Mouse (Mus musculus) hindbrain, embryonic 15.5 days (tissue): ENCODE data around the gene Pdk2. TPM values are rescaled to one million over a fixed set of nuclear protein-coding genes. Genes with fewer than 3 reads are reported as not detected.

Experiments used
- ATAC-seq: fragments of 200-750 bp; cut with Nextera tagmentation; 2 replicates; pipeline ENCODE4 v1.8.0; 2017; ENCODE audit warnings: low read depth, moderate number of reproducible peaks, moderate TSS enrichment; ENCODE audit not compliant: low FRiP score
- H3K27ac ChIP-seq: fragments of 300-500 bp; sonication (generic); replicated peaks from 2 replicates; pipeline ENCODE4 v1.5.1; 2015; ENCODE audit warnings: mild to moderate bottlenecking, inconsistent platforms
- H3K27me3 ChIP-seq: fragments of 300-500 bp; sonication (generic); 2 replicates; pipeline ENCODE4 v1.6.1; 2015; ENCODE audit warnings: control low read depth, inconsistent platforms
- H3K36me3 ChIP-seq: fragments of 300-500 bp; sonication (generic); 2 replicates; pipeline ENCODE4 v1.6.1; 2015; ENCODE audit warnings: control low read depth, inconsistent platforms
- H3K4me1 ChIP-seq: fragments of 300-500 bp; sonication (generic); replicated peaks from 2 replicates; pipeline ENCODE4 v1.6.1; 2015; ENCODE audit warnings: control low read depth, inconsistent platforms
- H3K4me2 ChIP-seq: fragments of 300-500 bp; sonication (generic); 2 replicates; pipeline ENCODE4 v1.6.1; 2015; ENCODE audit warnings: moderate library complexity, mild to moderate bottlenecking, inconsistent platforms
- H3K4me3 ChIP-seq: fragments of 300-500 bp; sonication (generic); 2 replicates; pipeline ENCODE4 v1.5.1; 2015; ENCODE audit warnings: mild to moderate bottlenecking, inconsistent platforms
- H3K9ac ChIP-seq: fragments of 300-500 bp; sonication (generic); 2 replicates; pipeline ENCODE4 v1.6.1; 2015; ENCODE audit warnings: inconsistent platforms
- H3K9me3 ChIP-seq: fragments of 300-500 bp; sonication (generic); 2 replicates; pipeline ENCODE4 v1.6.1; 2016; ENCODE audit warnings: control low read depth, inconsistent platforms
- WGBS: fragments of 180-500 bp; shearing (Covaris S2); methylation state at CpG from one replicate; pipeline ENCODE4 v1.1.7; 2015; 5-methylcytosine and 5-hydroxymethylcytosine counted together
- polyA plus RNA-seq: library from polyadenylated mRNA; unstranded; fragments of >200 nt; fragmentation: Nextera tagmentation; extraction: Ambion mirVana; gene quantifications from 2 replicates; pipeline ENCODE4 v1.2.1, GENCODE M21; 2015

Pdk2 gene
- polyA plus RNA-seq, 1 experiment from 2014 or later = 33.4 TPM

DNA sequence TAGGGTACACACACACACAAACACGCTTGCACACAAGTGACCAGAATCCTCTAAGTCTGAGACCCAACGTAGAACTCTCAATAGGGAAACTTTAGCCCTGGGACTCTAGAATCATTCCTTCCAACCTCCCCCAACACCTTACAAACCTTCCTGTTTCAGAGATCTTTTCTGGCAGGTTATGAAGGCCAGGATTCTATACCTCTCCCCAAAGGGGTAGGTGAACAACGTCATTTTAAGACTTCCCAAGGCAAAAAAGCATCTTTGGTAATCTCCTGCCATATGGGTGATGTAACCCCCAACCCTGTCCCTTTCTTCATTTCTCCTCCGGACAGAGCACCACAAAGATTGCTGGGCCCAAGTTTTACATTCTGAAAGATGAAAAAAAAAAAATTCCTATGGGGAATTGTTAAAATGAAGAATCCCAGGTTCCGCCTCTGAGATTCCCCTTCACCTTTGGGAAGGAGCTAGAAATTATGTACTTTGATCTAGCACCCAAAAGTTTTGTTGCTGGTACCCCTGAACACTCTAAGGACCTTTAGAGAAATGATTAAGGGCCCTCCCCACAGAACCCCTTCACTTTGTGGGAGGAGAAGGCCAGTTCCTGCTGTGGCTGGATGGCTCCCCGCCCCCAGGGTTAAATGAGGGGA, 50.9 kb downstream of the Pdk2 start:
- Histone ChIP-seq H3K4me2 (peak overlapping the region; percentile 96), H3K36me3 (no peaks in the 10 kb centered on the region), H3K4me3 (peak overlapping the region; percentile 93), H3K9ac (peak overlapping the region; percentile 90), H3K27ac (peak overlapping the region; percentile 95), H3K9me3 (no peaks in the 10 kb centered on the region), H3K4me1 (peaks cover 62% of the 10 kb centered on the region), H3K27me3 (no peaks in the 10 kb centered on the region)
- 0 out of 2 replicates have a peak, but pooled peaks have one; percentile 0 for ATAC-seq
- 39% methylated on average over 6 of the region's 6 CpGs for WGBS

DNA sequence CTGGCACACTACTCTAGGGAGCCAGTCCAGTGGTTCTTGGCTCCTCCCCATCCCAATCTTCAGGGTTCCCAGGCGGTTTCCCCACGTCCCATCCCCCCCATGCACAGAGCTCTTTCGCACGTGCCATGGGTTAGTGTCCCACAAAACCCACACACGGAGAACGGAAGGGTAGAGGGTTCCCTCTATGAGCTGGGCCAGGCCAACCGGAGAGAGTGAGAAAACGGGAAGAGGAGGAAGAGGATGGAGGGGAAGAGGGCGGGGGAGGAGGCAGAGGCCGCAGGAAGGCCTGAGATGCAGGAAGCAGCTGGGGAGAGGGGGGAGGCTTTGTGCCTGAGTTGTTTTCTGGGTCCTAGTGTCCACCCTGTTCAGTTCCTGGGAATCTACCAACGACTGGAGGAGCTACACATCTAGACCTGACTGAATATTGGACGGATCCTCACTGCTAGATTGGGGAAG, 51.6 kb downstream of the Pdk2 start:
- H3K4me1 ChIP-seq = peaks cover 56% of the 10 kb centered on the region
- H3K4me3 ChIP-seq = peak overlapping the region; percentile 93
- peak; percentile 75 for ATAC-seq
- peak overlapping the region; percentile 96 for H3K4me2 ChIP-seq
- WGBS = under 1% methylated on average over 12 of the region's 12 CpGs
- H3K9ac ChIP-seq = peak overlapping the region; percentile 73
- no peaks in the 10 kb centered on the region for H3K36me3 ChIP-seq
- H3K27me3 ChIP-seq = no peaks in the 10 kb centered on the region
- no peaks in the 10 kb centered on the region for H3K9me3 ChIP-seq
- H3K27ac ChIP-seq = peak overlapping the region; percentile 95

DNA sequence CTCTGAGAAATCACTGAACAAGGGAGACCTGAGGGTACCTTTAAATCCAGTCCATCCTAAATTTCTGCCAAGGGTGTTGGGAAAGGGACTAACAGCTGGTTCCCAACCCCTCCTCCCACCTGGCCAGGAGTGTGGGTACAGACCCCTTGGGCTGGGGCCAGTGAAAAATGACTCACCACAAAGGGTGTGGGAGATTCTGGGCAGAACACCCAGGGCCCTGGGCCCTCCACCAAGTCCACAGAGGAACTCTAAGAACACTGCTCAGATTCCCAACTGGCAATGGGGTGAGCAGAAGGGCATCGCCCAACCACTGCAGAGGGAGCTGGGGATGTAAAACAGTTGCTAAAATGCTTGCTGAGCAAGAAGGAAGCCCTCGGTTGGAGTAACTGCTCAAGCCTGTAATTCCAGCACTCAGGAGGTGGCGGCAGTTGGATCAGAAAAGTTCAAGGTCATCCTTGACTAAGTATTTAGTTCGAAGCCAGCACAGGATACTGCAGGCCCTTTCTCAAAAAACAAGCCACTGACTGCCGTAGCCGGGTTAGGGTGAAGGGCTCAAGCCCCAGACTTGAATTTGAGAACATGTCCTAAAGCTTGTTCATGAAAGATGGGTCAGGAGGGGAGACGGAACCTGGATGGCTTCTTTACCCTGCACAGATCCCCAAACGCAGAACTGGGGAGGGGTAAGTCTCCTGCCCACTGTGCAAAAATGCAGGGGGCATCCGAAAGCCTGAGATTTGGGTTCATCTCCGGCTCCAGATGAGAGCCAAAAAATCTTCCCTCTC, 52.2 kb downstream of the Pdk2 start:
- Histone ChIP-seq H3K27me3 (no peaks in the 10 kb centered on the region), H3K9me3 (no peaks in the 10 kb centered on the region), H3K4me3 (peak overlapping the region; percentile 93), H3K27ac (peak overlapping the region; percentile 95), H3K36me3 (no peaks in the 10 kb centered on the region), H3K4me1 (peaks cover 49% of the 10 kb centered on the region), H3K9ac (peak overlapping the region; percentile 73), H3K4me2 (peak overlapping the region; percentile 96)
- WGBS = 23% methylated on average over 10 of the region's 10 CpGs
- ATAC-seq = no peak

DNA sequence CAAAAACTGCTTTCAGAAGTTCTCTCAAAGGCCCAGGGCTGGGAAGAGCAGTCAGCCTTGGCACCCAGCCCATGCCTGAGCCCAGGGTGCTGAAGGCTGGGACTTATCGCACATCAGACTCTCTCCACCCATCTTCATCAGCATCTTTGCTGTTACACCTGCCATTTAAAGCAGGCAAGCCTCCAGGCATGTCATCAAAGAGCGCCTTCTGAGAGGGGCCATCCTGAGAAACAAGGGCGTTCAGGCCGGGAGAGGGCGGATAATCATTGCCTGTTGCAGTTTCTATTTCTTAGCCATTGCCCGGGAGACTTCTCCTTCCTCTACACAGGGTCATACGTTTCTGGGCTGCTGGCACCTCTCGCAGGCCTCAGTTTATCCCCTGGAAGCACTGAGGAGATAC, 53.3 kb downstream of the Pdk2 start:
- Histone ChIP-seq H3K4me2 (no peak overlapping the region), H3K9me3 (no peaks in the 10 kb centered on the region), H3K4me1 (peaks cover 38% of the 10 kb centered on the region), H3K27me3 (no peaks in the 10 kb centered on the region), H3K9ac (no peak overlapping the region), H3K36me3 (no peaks in the 10 kb centered on the region), H3K27ac (no peak overlapping the region), H3K4me3 (no peak overlapping the region)
- 76% methylated on average over 8 of the region's 8 CpGs for WGBS
- ATAC-seq = no peak

DNA sequence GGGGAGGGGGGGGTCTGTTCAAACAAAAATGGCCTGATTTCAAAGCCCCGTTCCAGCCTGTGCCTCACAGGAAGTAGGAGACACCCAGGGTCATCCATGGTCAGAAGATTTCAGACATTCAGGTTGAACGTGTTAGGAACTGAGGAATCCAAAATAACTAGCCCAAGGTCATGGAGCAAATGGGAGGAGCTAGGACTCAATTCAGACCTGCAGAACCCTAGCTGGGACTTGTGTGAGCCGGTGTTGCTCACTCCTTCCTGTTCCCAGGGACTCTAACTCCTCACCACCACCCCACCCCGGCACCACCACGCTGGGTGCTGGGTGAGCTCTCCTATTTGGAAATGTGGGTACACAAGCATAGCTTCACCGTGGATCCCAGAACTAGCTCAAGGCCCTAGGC, 53.8 kb downstream of the Pdk2 start:
- Histone ChIP-seq H3K9me3 (no peaks in the 10 kb centered on the region), H3K9ac (no peak overlapping the region)

DNA sequence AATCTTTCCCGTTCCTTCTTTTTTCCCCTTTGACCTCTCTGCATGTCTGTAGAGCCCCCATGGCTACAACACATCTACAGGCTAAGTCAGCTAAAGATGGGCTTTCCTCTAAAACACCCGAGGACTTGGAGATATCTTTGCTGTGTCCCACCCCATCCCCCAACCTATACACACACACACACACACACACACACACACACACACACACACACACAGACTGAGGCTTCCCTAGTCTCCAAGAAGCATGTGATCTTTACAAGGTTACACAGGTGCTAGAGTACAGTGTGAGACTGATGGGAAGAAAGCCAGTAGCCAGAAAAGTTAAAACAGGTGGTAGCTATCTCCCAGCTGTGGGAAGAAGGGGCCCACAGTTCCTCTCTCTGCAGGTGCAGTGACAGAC, 54.7 kb downstream of the Pdk2 start:
- Histone ChIP-seq H3K36me3 (no peaks in the 10 kb centered on the region), H3K4me1 (peaks cover 34% of the 10 kb centered on the region), H3K9ac (no peak overlapping the region), H3K27me3 (no peaks in the 10 kb centered on the region), H3K4me2 (no peak overlapping the region), H3K4me3 (no peak overlapping the region), H3K9me3 (no peaks in the 10 kb centered on the region), H3K27ac (no peak overlapping the region)
- ATAC-seq = no peak
- WGBS = 60% methylated on average over 2 of the region's 2 CpGs

More for the DNA sequence above, 53.8 kb downstream of the Pdk2 start:
- 53% methylated on average over 6 of the region's 6 CpGs for WGBS
- no peak overlapping the region for H3K4me3 ChIP-seq
- ATAC-seq = no peak
- no peaks in the 10 kb centered on the region for H3K27me3 ChIP-seq
- H3K36me3 ChIP-seq = no peaks in the 10 kb centered on the region
- no peak overlapping the region for H3K27ac ChIP-seq
- H3K4me1 ChIP-seq = peaks cover 34% of the 10 kb centered on the region
- H3K4me2 ChIP-seq = no peak overlapping the region

DNA sequence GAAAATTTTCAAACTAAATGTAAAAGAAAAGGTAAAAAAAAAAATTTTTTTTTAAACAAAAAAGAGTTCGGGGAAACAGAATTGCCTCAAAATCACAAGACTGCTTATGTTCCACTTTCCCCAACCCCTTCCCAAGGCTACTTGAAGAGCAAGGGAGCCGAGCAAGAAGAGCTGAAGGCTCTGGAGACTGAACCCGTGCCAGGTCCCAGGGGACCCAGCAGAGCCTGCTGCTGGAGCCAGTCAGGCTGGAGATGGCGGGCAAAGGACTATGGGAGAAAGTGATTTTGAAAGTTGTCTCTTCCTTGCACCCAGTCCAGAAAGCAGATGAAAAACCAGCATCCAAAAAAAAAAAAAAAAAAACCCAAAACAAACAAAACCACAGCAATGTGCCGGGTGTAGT, 55.3 kb downstream of the Pdk2 start:
- Histone ChIP-seq H3K27me3 (no peaks in the 10 kb centered on the region), H3K4me1 (peaks cover 34% of the 10 kb centered on the region), H3K4me2 (no peak overlapping the region), H3K9ac (no peak overlapping the region), H3K9me3 (no peaks in the 10 kb centered on the region), H3K4me3 (no peak overlapping the region), H3K27ac (no peak overlapping the region), H3K36me3 (no peaks in the 10 kb centered on the region)
- no peak for ATAC-seq
- WGBS = 74% methylated on average over 5 of the region's 5 CpGs

DNA sequence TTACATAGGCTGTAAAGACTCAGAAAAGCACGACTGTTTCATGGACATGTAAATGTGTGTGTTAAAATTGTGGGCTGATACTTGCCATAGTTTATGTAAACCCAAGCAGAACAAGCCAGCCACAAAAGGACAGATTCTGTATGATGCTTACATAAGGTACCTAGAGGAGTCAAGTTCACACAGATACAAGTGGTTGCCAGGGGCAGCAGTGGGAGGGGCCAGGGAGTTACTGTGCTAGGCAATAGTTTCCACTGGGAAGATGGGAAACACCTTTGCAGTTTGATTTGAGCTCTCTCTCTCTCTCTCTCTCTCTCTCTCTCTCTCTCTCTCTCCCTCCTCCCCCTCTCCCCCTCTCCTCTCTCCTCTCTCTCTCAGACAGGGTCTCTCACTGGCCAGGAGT, 56.0 kb downstream of the Pdk2 start:
- H3K4me1 ChIP-seq = peaks cover 28% of the 10 kb centered on the region
- no peak overlapping the region for H3K4me3 ChIP-seq
- 54% methylated on average over 1 of the region's 1 CpGs for WGBS
- ATAC-seq = no peak
- no peaks in the 10 kb centered on the region for H3K9me3 ChIP-seq
- H3K27ac ChIP-seq = no peak overlapping the region
- H3K27me3 ChIP-seq = no peaks in the 10 kb centered on the region
- no peak overlapping the region for H3K9ac ChIP-seq
- H3K4me2 ChIP-seq = no peak overlapping the region
- no peaks in the 10 kb centered on the region for H3K36me3 ChIP-seq

DNA sequence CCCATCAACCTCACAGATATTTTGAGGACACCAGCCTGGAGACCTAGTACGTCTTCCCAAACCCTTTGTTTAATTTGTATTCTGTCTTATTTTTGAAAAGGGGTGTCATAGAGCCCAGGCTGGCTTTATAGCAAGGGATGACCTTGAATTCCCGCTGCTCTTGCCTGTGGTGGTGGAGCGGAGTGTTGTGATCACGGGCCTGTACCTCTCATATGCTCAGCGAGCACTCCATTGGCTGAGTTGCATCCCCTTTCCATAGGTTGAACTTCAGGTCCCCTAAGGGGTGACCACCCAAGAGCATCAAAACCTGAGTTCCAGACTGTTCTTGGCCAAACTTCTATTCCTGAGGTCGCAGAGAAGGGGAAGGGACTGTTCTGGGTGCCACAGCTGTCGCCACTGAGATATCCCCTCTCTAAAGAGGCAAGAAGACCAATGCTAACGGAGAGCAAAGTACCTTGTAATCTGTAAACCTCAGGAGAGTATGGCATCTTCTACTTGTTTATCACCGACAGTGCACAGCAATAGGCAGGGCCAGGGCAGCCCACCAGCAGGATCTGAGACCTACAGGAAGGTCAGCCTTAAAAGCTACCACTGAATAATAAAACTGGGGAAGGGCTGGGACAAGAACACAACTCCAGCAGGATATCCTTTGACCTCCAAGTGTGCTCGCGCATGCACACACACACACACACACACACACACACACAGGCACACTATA, 61.5 kb downstream of the Pdk2 start:
- no peaks in the 10 kb centered on the region for H3K36me3 ChIP-seq
- H3K9ac ChIP-seq = peak overlapping the region; percentile 12; the same call in 1 of the 2 replicates
- no peaks in the 10 kb centered on the region for H3K27me3 ChIP-seq
- peak overlapping the region; percentile 26 for H3K4me3 ChIP-seq
- H3K4me2 ChIP-seq = peak overlapping the region; percentile 54
- 75% methylated on average over 11 of the region's 11 CpGs for WGBS
- H3K9me3 ChIP-seq = no peaks in the 10 kb centered on the region
- H3K4me1 ChIP-seq = peaks cover 20% of the 10 kb centered on the region
- peak overlapping the region; percentile 92 for H3K27ac ChIP-seq
- ATAC-seq = 0 out of 2 replicates have a peak, but pooled peaks have one; percentile 13

DNA sequence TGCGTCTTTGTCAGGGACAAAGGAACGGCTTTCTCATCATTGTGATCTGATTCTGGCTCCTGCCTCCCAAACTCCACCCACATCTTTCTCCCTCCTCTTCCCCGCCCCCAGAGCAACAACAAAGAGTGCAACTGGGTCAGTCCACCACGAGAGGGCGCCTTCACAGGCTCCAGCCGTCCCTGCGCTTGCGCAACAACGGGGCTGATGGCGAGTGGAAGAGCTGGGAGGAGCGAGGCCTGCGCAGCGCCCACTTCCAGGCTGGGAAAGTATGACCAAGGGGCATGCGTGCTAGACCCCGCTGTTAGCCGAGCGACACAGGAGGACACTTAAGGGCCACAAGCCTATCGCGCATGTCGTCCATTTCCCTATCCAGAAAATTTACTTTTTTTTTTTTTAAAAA, 62.2 kb downstream of the Pdk2 start:
- Histone ChIP-seq H3K4me1 (peaks cover 20% of the 10 kb centered on the region), H3K9me3 (no peaks in the 10 kb centered on the region), H3K27me3 (no peaks in the 10 kb centered on the region), H3K9ac (peak overlapping the region; percentile 49), H3K4me3 (peak overlapping the region; percentile 26), H3K36me3 (no peaks in the 10 kb centered on the region), H3K27ac (peak overlapping the region; percentile 92), H3K4me2 (peak overlapping the region; percentile 54)
- 0% methylated on average over 20 of the region's 20 CpGs for WGBS
- peak; percentile 94 for ATAC-seq

DNA sequence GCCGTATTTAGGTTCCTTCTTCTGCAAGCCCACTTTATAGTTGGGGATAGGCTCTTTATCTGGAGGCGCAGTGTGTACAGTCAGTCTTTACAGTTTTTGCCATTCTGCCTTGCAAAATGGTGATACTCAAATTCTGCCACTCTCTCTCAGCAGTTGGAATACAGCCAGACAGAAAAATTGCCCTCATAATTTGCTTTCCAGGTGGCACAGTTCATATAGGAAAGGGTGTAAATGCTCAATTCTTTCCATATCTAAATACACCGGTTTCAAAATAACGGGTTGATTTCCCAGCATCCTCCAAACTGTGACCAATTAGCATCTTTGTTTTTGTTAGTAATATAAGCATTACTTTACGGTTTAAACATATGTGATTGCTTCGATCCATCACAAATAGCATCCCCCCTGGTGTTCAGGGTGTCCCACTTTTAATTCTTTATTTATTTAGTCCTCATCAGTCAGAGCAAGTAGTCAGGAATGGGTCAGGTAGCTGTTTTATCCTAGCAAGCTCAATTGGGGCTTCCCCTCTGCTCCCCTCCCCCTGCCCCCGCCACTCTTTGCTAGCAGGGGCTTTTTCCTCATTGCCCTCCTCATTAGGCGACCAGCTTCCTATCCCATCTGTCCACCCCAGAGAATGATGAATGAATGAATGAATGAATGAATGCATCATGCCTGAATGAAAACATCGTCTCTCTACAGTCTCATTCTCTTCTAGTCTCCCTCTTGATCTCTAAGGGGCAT, 62.8 kb downstream of the Pdk2 start:
- Histone ChIP-seq H3K4me2 (peak overlapping the region; percentile 54), H3K9ac (peak overlapping the region; percentile 49), H3K4me1 (peaks cover 20% of the 10 kb centered on the region), H3K36me3 (no peaks in the 10 kb centered on the region), H3K27ac (peak overlapping the region; percentile 92), H3K27me3 (no peaks in the 10 kb centered on the region), H3K9me3 (no peaks in the 10 kb centered on the region), H3K4me3 (peak overlapping the region; percentile 24)
- WGBS = 30% methylated on average over 9 of the region's 9 CpGs
- peak; percentile 58 for ATAC-seq
